Mouse (Mus musculus): ENCODE data around the gene Cenpv. TPM values are rescaled to one million over a fixed set of nuclear protein-coding genes. Genes with fewer than 3 reads are reported as not detected.
"Not testable (repeated sequence)": the region's sequence is repeated elsewhere in the genome, so short reads cannot be mapped to it uniquely, and the experiment has no call there.

Cenpv gene
- total RNA-seq, 2 experiments from 2014 or later: 41.5 to 44.4 TPM

DNA sequence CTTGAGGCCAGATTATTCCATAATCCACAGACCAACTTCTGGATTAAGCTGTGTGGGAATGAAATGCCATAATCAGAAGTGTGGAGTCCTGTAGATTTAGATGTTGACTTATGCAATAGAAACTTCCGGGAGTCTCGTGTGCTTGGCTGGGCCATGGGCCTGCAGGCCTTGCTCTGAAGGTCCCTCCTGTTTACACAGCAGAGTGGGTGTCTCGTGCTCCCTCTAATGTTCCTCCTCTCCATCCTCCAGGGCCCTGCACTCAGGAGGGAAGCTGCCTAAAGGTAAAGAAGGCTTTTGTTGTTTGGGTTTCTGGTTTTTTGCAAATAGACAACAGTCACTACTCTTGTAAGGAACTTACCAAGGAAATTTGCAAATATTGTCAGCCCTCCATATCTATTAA is 29.5 kb downstream of the Cenpv start:
- DNase-seq (ENCODE audit: low spot score in 2 of 2): no peak

DNA sequence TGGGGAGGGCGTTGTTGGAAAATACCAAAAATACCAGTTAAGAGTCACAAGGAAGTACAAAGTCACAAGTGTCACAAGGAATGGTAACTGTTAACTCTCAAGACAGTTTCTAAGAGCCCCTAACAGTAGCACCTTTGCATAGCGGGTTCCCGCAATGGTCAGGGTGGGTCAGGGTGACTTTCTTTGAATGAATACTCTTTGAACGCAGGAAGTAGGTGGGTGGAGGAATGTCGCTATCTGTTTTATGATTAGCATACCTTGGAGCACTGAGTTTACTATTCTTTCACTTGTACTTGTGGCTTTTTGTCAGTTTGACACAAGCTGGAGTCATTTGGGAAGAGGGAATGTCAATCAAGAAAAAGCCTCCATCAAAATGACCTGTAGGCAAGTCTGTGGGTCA is 30.2 kb downstream of the Cenpv start:
- not testable (repeated sequence) for DNase-seq (ENCODE audit: low spot score in 2 of 2)

DNA sequence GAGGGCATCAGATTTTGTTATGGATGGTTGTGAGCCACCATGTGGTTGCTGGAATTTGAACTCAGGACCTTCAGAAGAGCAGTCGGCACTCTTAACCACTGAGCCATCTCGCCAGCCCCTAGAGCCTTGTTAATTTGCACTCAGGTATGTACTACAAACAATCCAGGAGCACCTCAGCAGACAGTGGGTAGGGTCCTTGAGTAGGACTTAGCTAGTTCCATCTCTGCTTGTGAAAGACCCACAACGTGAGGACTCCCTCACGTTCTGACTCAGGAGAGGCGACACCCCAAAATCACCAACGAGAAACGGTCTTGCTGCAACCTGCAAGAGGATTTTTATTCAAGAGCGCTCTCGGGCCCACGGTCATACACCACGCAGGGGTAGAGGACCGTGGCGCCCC is 30.7 kb downstream of the Cenpv start:
- DNase-seq (ENCODE audit: low spot score in 2 of 2): not testable (repeated sequence)

DNA sequence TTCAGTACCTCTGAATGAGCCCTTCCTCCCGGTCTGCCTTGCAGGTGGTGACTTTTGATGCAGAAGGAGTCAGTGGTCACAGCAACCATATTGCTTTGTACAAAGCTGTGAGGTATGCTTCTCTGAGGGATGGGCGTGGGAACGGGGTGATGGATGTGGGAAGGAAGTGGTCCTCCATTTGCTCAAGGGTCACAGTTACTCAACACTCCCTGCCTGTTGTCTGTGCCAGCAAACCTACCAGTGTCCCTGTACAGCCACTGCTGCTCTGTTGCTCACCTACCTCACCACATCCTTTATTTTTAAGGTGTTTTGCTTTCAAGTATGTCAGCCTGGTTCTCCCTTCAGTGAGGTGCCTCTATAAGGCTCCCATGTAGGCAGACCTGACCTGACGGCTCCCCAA is 31.4 kb downstream of the Cenpv start:
- no peak for DNase-seq (ENCODE audit: low spot score in 2 of 2)

DNA sequence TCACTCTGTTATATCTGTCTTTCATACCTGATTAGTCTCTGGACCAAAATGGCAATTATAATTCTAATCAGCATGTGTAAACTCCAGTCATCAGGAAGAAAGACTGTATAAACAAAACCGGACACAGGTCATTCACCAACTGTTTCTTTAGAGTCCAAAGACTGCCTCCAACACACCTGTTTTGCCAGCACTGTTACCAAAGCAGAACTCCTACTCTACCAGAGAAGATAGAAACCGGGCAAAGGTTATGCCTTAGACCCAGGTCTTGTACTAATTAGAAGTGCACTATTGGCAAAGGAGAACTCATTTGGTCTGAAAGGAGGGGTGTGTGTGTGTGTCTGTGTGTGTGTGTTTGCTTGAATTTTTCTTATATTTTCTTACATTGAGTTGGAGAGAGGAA is 38.5 kb downstream of the Cenpv start:
- no peak for DNase-seq (ENCODE audit: low spot score in 2 of 2)

DNA sequence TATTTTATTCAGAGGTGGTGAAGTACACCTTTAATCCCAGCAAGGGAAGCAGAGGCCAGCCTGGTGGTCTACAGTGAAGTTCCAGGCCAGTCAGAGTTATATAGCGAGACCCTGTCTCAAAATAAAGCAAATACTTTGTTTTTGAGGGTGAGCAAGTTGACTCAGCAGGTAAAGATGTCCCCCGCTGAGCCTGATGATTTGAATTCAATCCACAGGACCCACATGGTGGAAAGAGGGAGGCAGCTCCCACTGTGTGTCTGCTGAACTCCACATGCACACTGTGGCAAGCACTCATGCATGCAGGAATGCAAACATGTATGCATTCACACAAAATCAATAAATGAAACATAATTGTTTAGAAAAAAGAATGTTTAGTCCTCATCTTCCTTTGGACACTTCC is 40.3 kb downstream of the Cenpv start:
- no peak for DNase-seq (ENCODE audit: low spot score in 2 of 2)

DNA sequence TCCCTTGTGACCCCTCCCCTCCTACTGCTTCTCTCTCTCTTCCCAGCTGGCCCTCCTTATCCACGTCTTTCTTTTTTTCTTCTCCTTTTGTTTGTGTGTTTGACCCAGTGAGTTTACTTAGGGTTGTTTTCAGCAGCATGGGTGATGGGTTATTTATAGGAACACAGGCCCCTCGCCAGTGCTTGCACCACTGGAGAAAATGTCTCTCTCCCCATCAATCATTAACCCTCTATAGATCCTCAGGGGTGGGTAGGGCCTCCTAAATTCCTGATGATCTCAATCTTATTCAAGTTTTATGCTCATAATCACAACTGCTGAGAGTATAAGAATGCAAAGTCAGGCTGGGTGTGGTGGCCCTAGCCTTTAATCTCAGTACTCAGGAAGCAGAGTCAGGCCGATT is 41.9 kb downstream of the Cenpv start:
- no peak for DNase-seq (ENCODE audit: low spot score in 2 of 2)

DNA sequence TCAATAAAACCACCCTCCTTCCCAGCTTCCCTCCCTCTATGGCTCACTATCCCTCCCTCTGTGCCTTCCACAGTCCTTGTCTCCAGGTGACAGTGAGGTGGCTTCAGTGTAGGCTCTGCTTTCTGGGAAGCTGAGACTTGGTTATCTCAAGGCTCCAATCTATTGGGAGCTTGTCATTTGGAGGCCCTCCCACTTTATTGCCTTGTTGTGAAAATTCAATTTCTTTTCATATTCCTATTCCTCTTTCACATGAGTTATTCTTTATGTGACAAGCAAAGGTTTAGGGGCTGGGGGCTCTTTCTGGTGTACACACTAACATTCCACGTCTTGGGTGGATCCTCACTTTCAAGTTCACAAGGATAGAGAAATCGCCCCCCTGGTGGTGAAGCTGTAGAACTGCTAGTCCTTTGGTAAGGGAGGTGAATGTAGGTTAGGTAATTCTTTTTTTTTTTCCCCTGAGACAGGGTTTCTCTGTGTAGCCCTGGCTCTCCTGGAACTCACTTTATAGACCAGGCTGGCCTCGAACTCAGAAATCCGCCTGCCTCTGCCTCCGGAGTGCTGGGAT is 42.8 kb downstream of the Cenpv start:
- DNase-seq (ENCODE audit: low spot score in 2 of 2): peak in 1 of 2 experiments; percentile 15

DNA sequence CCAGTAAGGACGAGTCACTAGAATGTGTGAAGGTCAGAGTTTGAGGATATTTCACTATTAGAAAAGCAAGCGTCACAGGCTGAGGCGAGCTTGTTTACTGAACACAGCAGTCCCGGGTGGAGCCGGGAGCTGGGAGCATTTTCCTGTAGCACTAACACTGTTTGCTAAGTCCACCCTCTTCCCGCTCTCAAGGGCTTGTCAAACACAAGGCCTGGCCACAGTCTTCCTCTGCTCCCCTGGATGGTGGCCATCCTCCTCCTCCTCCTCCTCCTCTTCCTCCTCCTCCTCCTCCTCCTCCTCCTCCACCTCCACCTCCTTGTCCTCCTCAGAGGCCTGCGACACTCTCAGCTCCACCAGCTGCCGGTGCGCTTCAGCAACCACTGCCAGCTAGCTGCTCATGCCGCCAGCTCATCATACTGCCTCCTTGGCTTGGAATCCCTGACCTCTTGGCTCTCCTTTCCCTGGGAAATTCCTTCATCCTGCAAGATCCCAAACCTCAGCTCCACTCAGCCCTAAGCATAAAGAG is 43.7 kb downstream of the Cenpv start:
- DNase-seq (ENCODE audit: low spot score in 2 of 2): peak in 1 of 2 experiments; percentile 6

DNA sequence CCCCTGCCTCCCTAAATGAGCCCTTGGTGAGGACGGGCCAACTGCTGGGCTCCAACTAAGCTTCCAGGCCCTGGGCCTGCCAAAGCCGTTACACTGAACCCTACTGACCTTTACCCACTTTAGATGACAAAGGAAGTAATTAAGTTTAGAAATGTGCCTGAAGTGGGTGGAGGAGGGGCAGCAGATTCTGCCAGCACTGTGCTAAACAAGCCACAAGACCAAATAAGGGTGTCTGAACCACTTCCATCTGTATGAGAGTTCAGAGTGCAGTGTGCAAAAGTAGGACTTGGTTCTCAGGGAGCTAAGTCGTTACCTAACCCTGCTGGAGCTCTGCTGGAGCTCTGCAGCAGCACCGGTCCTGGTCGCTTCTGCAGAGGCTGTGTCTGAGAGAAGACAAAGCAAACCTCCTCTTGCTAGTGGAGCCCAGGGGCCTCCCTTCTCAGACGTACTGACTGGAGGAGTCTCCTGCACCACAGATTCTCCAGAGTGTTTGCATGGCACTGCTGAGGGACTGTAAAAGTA is 44.2 kb downstream of the Cenpv start:
- peak; percentile 26 to 48 for DNase-seq (ENCODE audit: low spot score in 2 of 2)

DNA sequence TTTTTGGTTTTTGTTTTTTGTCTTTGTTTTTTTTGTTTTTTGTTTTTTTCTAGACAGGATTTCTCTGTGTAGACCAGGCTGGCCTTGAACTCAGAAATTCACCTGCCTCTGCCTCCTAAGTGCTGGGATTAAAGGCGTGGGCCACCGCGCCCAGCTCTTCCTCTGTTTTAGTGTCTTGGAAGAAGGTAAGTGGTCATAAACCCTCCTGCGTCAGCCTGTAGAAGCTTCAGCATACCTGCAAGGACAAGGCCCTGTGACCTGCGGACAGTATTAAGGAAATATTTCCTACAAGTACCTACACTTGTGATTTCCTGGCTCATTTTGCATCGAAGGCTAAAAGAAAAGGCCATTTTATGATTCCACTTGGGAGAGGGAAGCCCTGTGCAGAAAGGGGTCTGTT is 45.4 kb downstream of the Cenpv start:
- DNase-seq (ENCODE audit: low spot score in 2 of 2): no peak

DNA sequence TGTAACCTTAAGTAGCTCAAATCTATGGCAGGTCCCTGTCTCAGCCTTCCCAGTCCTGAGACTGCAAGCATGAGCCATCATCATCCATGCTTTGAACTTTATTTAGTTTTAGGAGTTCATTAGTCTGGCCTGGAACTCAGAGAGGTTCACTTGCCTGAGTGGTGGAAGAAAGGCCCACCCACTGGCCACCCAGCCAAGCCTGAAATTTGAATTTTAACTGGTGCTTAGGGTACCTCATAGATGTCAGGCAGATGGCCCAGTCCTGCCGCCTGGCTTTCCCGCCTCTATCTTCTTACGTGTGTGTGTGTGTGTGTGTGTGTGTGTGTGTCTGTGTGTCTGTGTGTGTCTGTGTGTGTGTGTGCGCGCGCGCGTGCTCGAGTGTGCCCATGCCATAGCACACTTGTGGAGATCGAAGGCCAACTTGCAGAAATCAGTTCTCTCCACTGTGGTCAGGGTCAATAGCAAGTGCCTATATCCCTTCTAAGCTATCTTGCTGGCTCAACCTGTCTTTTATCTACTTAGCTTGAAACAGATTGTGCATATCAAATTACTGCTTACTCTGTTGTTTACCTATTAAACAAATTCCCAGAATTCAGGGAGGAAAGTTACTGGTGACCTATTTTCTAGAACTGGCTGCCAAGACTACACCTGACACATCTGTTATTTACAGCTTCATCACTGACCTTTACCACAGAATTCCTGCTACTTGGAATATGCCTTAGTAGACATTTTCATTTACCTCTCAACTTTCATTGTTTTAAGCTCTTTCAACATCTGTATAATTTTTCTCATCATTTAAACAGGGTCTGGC is 51.3 kb downstream of the Cenpv start:
- DNase-seq (ENCODE audit: low spot score in 2 of 2): no peak

DNA sequence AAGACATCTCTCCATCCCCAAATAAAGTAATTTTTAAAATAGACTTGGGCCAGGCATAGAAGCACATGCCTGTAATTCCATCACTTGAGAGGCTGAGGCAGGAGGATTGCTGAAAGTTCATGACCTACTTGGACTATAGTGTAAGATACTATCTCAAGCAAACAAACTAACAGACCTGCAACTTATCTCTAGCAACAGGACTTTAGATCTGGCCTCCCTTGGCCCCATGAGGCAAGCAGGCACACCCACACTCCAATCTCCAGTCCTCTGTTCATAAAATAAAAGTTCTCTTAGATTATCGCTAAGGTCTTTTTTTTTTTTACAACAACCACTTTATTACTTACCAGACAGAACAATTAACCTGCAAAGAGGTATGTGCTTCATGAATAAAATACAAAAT is 52.1 kb downstream of the Cenpv start:
- DNase-seq (ENCODE audit: low spot score in 2 of 2): no peak

DNA sequence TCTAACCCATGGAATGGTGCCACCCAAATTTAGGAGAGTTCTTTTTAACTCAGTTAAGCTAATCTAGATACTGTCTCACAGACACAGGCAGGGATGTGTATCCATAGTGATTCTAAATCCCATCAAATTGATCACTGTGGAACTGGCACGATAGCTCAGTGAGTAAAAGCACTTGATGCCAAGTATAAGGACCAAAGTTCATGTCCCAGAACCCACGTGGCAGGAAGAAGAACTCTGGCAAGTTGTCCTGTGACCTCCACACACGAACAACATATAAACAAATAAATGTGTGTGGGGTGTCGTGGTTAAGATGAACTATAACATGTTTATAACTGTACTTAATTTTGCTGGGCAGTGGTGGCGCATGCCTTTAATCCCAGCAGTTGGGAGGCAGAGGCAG is 59.5 kb downstream of the Cenpv start:
- no peak for DNase-seq (ENCODE audit: low spot score in 2 of 2)

DNA sequence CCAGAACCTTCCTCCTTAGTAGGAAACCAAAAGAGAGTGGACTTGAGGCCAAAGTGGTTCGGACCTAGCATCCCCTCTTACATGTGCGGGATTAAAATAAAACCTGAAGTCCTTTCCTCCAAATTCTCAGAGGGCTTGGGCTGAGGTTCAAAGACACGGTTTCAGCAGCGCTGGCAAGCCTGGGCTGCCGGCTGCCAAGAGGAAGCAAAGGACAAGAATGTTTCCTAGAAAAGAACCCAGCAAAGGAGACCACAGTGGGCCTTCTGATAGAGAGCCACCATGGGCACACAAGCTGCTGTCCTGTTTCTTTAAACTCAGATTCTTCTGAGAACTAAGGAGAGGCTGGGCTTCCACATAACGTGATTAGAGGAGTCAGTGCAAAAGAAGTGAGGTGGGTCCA is 60.1 kb downstream of the Cenpv start:
- no peak for DNase-seq (ENCODE audit: low spot score in 2 of 2)

DNA sequence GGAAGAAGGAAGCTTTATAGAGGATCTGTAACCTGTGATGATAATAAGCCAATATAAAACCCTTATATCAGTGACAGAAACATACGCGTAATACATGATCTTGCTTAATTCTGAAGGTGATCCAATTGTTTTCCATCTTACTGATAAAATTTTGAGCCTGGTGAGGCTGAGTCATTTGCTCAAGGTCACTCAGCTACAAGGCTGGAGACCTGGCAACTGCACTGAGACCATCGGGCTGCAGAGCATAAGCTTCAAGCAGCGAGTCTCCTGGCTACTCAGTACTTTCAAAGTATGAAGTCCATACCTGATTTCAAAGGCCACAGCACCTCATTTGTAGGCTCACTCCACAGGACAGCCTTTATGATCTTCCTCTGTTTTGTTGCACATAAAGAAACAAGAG is 62.9 kb downstream of the Cenpv start:
- DNase-seq (ENCODE audit: low spot score in 2 of 2): no peak

Other genes starting within 250 kb of the Cenpv start
- gene Pigl, start 80.8 kb downstream of the Cenpv start, total RNA-seq (2021): 1 to 10 TPM; 7.0 to 7.6 TPM
- gene Ncor1, start 80.7 kb downstream of the Cenpv start, total RNA-seq (2021): 100 to 1,000 TPM; 250 to 284 TPM
- gene Ubb, start 11.9 kb upstream of the Cenpv start, total RNA-seq (2021): 1,000 to 10,000 TPM; 1,541 to 1,698 TPM
- gene Trpv2, start 35.2 kb upstream of the Cenpv start, total RNA-seq (2021): 10 to 100 TPM; 26.1 to 26.3 TPM
- 10 to 100 TPM; 10.7 to 11.3 TPM for gene Lrrc75a, start 109.3 kb upstream of the Cenpv start, total RNA-seq (2021)
- 10 to 100 TPM; 19.1 to 23.4 TPM for gene Mmgt2, start 109.4 kb upstream of the Cenpv start, total RNA-seq (2021)
- gene Zfp287, start 192.6 kb upstream of the Cenpv start, total RNA-seq (2021): 10 to 100 TPM; 17.8 to 19.9 TPM
- gene Gm10428, start 213.8 kb upstream of the Cenpv start, total RNA-seq (2021): not detected